Mouse (Mus musculus): Measurements from ENCODE around the gene Zbtb7b. TPM values are rescaled to one million over a fixed set of nuclear protein-coding genes. Genes with fewer than 3 reads are reported as not detected.

The Zbtb7b gene
- polyA plus RNA-seq, 1 experiment from 2014 or later = 0.39 TPM

- Histone ChIP-seq H3K27ac (replicated peaks) (peak within 1 kb of the TSS; percentile 74), H3K27me3 (ENCODE audit: low read depth, poor library complexity, severe bottlenecking) (no peaks in the 10 kb centered on the region), H3K36me3 (peaks cover 61% of the 10 kb centered on the region), H3K4me3 (peak within 1 kb of the TSS; percentile 65), H3K9me3 (replicated peaks) (no peaks in the 10 kb centered on the region), H3K4me1 (peaks cover 23% of the 10 kb centered on the region)
- DNase-seq (ENCODE audit: low spot score) = peak; percentile 95
- WGBS = 6% methylated on average over 28 of the region's 28 CpGs
These were observed 17.2 kb upstream of the Zbtb7b start, which contains the start of gene Flad1 for GRCm38 (mm10) chr3:89411490-89412393. TSS of gene Flad1 (minus strand) at chr3:89411870.

GRCm38 (mm10) chr3:89410864-89411263 is 16.3 kb upstream of the Zbtb7b start:
- Histone ChIP-seq H3K9me3 (replicated peaks) (no peaks in the 10 kb centered on the region), H3K4me3 (peak overlapping the region; percentile 65), H3K27me3 (ENCODE audit: low read depth, poor library complexity, severe bottlenecking) (no peaks in the 10 kb centered on the region), H3K36me3 (peaks cover 54% of the 10 kb centered on the region), H3K27ac (replicated peaks) (peak overlapping the region; percentile 73; the same call in 1 of the 2 replicates), H3K4me1 (peaks cover 17% of the 10 kb centered on the region)
- no peak for DNase-seq (ENCODE audit: low spot score)
- WGBS = 82% methylated on average over 10 of the region's 10 CpGs

- 98% methylated on average over 3 of the region's 3 CpGs for WGBS
- Histone ChIP-seq H3K36me3 (peaks cover 49% of the 10 kb centered on the region), H3K9me3 (replicated peaks) (no peaks in the 10 kb centered on the region), H3K27me3 (ENCODE audit: low read depth, poor library complexity, severe bottlenecking) (no peaks in the 10 kb centered on the region), H3K4me3 (no peak overlapping the region), H3K27ac (replicated peaks) (no peak overlapping the region), H3K4me1 (peaks cover 17% of the 10 kb centered on the region)
- DNase-seq (ENCODE audit: low spot score) = no peak
These were observed 15.1 kb upstream of the Zbtb7b start for GRCm38 (mm10) chr3:89409701-89410100.

GRCm38 (mm10) chr3:89408448-89408847 is 13.9 kb upstream of the Zbtb7b start:
- no peaks in the 10 kb centered on the region for H3K27me3 ChIP-seq (ENCODE audit: low read depth, poor library complexity, severe bottlenecking)
- H3K4me3 ChIP-seq = no peak overlapping the region; the same call in 1 of the 2 replicates
- H3K4me1 ChIP-seq = peaks cover 17% of the 10 kb centered on the region
- 65% methylated on average over 16 of the region's 16 CpGs for WGBS
- H3K9me3 ChIP-seq (replicated peaks) = no peaks in the 10 kb centered on the region
- DNase-seq (ENCODE audit: low spot score) = no peak
- H3K36me3 ChIP-seq = peaks cover 50% of the 10 kb centered on the region
- H3K27ac ChIP-seq (replicated peaks) = no peak overlapping the region

DNA sequence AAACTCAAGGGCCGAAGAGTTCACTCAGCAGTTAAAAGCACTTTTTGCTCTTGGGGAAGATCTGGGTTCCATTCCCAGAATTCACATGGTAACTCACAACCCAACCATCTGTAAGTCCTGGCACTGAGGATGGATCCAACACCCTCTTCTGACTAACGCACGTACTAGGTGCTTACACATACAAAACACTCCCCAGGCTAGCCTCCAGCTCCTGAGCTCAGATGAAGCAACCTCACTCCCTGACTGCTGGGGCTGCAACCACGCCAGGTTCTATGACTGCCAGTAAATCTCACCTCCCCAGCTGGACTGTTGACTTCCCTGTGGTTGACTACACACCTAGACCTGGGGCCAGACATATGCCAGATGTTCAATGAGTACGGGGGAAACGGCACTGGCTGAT is 12.3 kb upstream of the Zbtb7b start:
- Histone ChIP-seq H3K27ac (replicated peaks) (no peak overlapping the region), H3K36me3 (peaks cover 60% of the 10 kb centered on the region), H3K9me3 (replicated peaks) (no peaks in the 10 kb centered on the region), H3K4me3 (no peak overlapping the region), H3K27me3 (ENCODE audit: low read depth, poor library complexity, severe bottlenecking) (no peaks in the 10 kb centered on the region), H3K4me1 (peaks cover 18% of the 10 kb centered on the region)
- 91% methylated on average over 6 of the region's 6 CpGs for WGBS
- no peak for DNase-seq (ENCODE audit: low spot score)

- no peak within 1 kb of the TSS for H3K4me3 ChIP-seq
- peaks cover 59% of the 10 kb centered on the region for H3K36me3 ChIP-seq
- H3K27ac ChIP-seq (replicated peaks) = no peak within 1 kb of the TSS
- H3K27me3 ChIP-seq (ENCODE audit: low read depth, poor library complexity, severe bottlenecking) = no peaks in the 10 kb centered on the region
- WGBS = 76% methylated on average over 5 of the region's 5 CpGs
- no peak for DNase-seq (ENCODE audit: low spot score)
- H3K9me3 ChIP-seq (replicated peaks) = no peaks in the 10 kb centered on the region
- H3K4me1 ChIP-seq = peaks cover 6% of the 10 kb centered on the region; the same call in 1 of the 2 replicates
These were observed 8.1 kb upstream of the Zbtb7b start, which contains the start of gene Lenep for GRCm38 (mm10) chr3:89402693-89403092. TSS of gene Lenep (minus strand) at chr3:89402793.

- H3K27me3 ChIP-seq (ENCODE audit: low read depth, poor library complexity, severe bottlenecking) = no peaks in the 10 kb centered on the region; the same call in 1 of the 2 replicates
- no peak overlapping the region for H3K4me3 ChIP-seq
- H3K36me3 ChIP-seq = peaks cover 48% of the 10 kb centered on the region
- H3K27ac ChIP-seq (replicated peaks) = no peak overlapping the region
- no peaks in the 10 kb centered on the region for H3K9me3 ChIP-seq (replicated peaks)
- no peak for DNase-seq (ENCODE audit: low spot score)
- H3K4me1 ChIP-seq = peaks cover 12% of the 10 kb centered on the region
- WGBS = 93% methylated on average over 7 of the region's 7 CpGs
These were observed 6.8 kb upstream of the Zbtb7b start for GRCm38 (mm10) chr3:89401329-89401728.

- H3K36me3 ChIP-seq = peaks cover 11% of the 10 kb centered on the region; the same call in 1 of the 2 replicates
- peak overlapping the region; percentile 61 for H3K4me3 ChIP-seq
- peak overlapping the region; percentile 79; the same call in 1 of the 2 replicates for H3K27ac ChIP-seq (replicated peaks)
- WGBS = 3% methylated on average over 4 of the region's 4 CpGs
- peaks cover 53% of the 10 kb centered on the region for H3K4me1 ChIP-seq
- DNase-seq (ENCODE audit: low spot score) = no peak
- no peaks in the 10 kb centered on the region for H3K9me3 ChIP-seq (replicated peaks)
- peaks cover 25% of the 10 kb centered on the region for H3K27me3 ChIP-seq (ENCODE audit: low read depth, poor library complexity, severe bottlenecking)
These were observed 2.1 kb upstream of the Zbtb7b start for GRCm38 (mm10) chr3:89396654-89397005.

- under 1% methylated on average over 44 of the region's 44 CpGs for WGBS
- peaks cover 59% of the 10 kb centered on the region for H3K4me1 ChIP-seq
- H3K27ac ChIP-seq (replicated peaks) = peak overlapping the region; percentile 79
- H3K27me3 ChIP-seq (ENCODE audit: low read depth, poor library complexity, severe bottlenecking) = peaks cover 31% of the 10 kb centered on the region
- 0 out of 2 replicates have a peak, but pooled peaks cover 5% of the 10 kb centered on the region for H3K36me3 ChIP-seq
- DNase-seq (ENCODE audit: low spot score) = peak; percentile 79
- no peaks in the 10 kb centered on the region for H3K9me3 ChIP-seq (replicated peaks)
- peak overlapping the region; percentile 61 for H3K4me3 ChIP-seq
These were observed 1.5 kb upstream of the Zbtb7b start for GRCm38 (mm10) chr3:89395806-89396653.

DNA sequence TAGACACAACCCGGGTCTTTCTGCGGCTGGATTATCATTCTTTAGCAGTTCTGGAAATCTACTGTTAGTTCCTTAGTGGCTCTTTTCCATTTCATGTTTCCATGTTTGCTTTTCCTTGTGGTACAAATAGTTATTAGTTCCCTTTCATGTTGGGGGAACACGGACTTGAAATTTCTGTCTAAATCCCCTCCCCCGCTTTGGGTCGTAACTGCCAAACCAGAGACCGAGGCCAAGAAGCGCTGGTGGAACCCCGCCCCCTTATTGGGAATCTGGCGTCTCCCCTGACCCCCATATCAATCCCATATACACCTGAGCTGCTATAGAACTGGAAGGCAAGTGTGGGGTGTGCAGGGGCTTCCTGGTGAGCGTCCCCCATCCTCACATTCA is 836 bp upstream of the Zbtb7b start:
- Histone ChIP-seq H3K27me3 (ENCODE audit: low read depth, poor library complexity, severe bottlenecking) (peaks cover 37% of the 10 kb centered on the region), H3K27ac (replicated peaks) (peak overlapping the region; percentile 88), H3K4me1 (peaks cover 65% of the 10 kb centered on the region), H3K36me3 (0 out of 2 replicates have a peak, but pooled peaks cover 2% of the 10 kb centered on the region), H3K4me3 (peak overlapping the region; percentile 61), H3K9me3 (replicated peaks) (no peaks in the 10 kb centered on the region)
- under 1% methylated on average over 10 of the region's 10 CpGs for WGBS
- DNase-seq (ENCODE audit: low spot score) = no peak

DNA sequence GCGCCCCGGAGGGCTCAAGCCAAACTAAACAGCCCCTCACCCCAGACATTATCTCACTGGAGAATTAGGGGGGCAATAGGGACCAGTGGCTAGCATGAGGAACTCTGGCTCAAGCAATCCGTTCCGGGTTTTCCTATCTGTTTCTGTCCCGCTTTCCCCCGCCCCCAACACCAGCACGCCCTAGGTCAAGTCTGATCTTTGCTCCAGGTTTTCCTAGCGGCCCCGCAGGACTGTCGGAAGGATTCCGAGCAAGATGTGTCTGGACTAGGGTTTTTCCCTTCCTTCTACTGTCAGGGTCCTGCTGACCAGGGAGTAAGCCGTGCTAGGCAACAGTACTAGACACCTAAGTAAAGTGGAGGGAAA is 299 bp upstream of the Zbtb7b start:
- Histone ChIP-seq H3K9me3 (replicated peaks) (no peaks in the 10 kb centered on the region), H3K4me3 (peak overlapping the region; percentile 61), H3K27me3 (ENCODE audit: low read depth, poor library complexity, severe bottlenecking) (peaks cover 42% of the 10 kb centered on the region), H3K27ac (replicated peaks) (peak overlapping the region; percentile 88), H3K36me3 (no peaks in the 10 kb centered on the region), H3K4me1 (peaks cover 69% of the 10 kb centered on the region)
- peak; percentile 89 for DNase-seq (ENCODE audit: low spot score)
- WGBS = under 1% methylated on average over 12 of the region's 12 CpGs

GRCm38 (mm10) chr3:89393605-89394004 is 971 bp downstream of the Zbtb7b start:
- Histone ChIP-seq H3K9me3 (replicated peaks) (no peaks in the 10 kb centered on the region), H3K4me3 (peak overlapping the region; percentile 61), H3K27me3 (ENCODE audit: low read depth, poor library complexity, severe bottlenecking) (peaks cover 49% of the 10 kb centered on the region), H3K27ac (replicated peaks) (peak overlapping the region; percentile 88), H3K4me1 (peaks cover 71% of the 10 kb centered on the region), H3K36me3 (no peaks in the 10 kb centered on the region)
- peak; percentile 98 for DNase-seq (ENCODE audit: low spot score)
- WGBS = 0% methylated on average over 15 of the region's 15 CpGs

All from midbrain, embryonic 10.5 days (tissue).